Mouse (Mus musculus) heart, embryonic 11.5 days (tissue): ENCODE results near the gene Olfr1314. TPM values are rescaled to one million over a fixed set of nuclear protein-coding genes. Genes with fewer than 3 reads are reported as not detected.

ENCODE experiments used
- ATAC-seq: fragments of 200-750 bp; cut with Nextera tagmentation; replicated peaks from 2 replicates; pipeline ENCODE4 v1.8.0; 2017; ENCODE audit warnings: moderate library complexity; ENCODE audit not compliant: insufficient number of reproducible peaks, low FRiP score, low TSS enrichment
- H3K27ac ChIP-seq: fragments of 300-500 bp; sonication (generic); 2 replicates; pipeline ENCODE4 v1.5.1; 2014; ENCODE audit warnings: mild to moderate bottlenecking, low read depth, low read length
- H3K27me3 ChIP-seq: fragments of 300-500 bp; sonication (generic); 2 replicates; pipeline ENCODE4 v1.6.1; 2014; ENCODE audit warnings: mild to moderate bottlenecking, low read length, mixed read lengths; ENCODE audit not compliant: control insufficient read depth, insufficient read depth
- H3K36me3 ChIP-seq: fragments of 300-500 bp; sonication (generic); 2 replicates; pipeline ENCODE4 v1.6.1; 2014; ENCODE audit warnings: mild to moderate bottlenecking, low read length, moderate library complexity, mixed read lengths; ENCODE audit not compliant: control insufficient read depth, insufficient read depth
- H3K4me1 ChIP-seq: fragments of 300-500 bp; sonication (generic); 2 replicates; pipeline ENCODE4 v1.6.1; 2014; ENCODE audit warnings: low read length; ENCODE audit not compliant: control insufficient read depth, insufficient read depth
- H3K4me2 ChIP-seq: fragments of 300-500 bp; sonication (generic); 2 replicates; pipeline ENCODE4 v1.6.1; 2014; ENCODE audit warnings: mild to moderate bottlenecking, moderate library complexity
- H3K4me3 ChIP-seq: fragments of 300-500 bp; sonication (generic); 2 replicates; pipeline ENCODE4 v1.5.1; 2014; ENCODE audit warnings: low read depth, low read length
- H3K9ac ChIP-seq: fragments of 300-500 bp; sonication (generic); 2 replicates; pipeline ENCODE4 v1.6.1; 2014; ENCODE audit warnings: mild to moderate bottlenecking, low read depth, low read length, moderate library complexity
- H3K9me3 ChIP-seq: fragments of 300-500 bp; sonication (generic); replicated peaks from 2 replicates; pipeline ENCODE4 v1.6.1; 2016; ENCODE audit warnings: low read length; ENCODE audit not compliant: control insufficient read depth
- WGBS: fragments of 180-500 bp; shearing (Covaris S2); extraction: QIAGEN DNeasy Blood & Tissue Kit; methylation state at CpG from one replicate; pipeline ENCODE4 v1.1.7; 2014; ENCODE audit not compliant: insufficient replicate concordance; 5-methylcytosine and 5-hydroxymethylcytosine counted together
- polyA plus RNA-seq: library from polyadenylated mRNA; unstranded; fragments of >200 nt; fragmentation: Nextera tagmentation; extraction: Ambion mirVana; gene quantifications from 2 replicates; pipeline ENCODE4 v1.2.1, GENCODE M21; 2014

The Olfr1314 gene
- polyA plus RNA-seq = not detected in 2 replicates

- no peak for ATAC-seq
- no peaks in the 10 kb centered on the region for H3K4me1 ChIP-seq
- H3K36me3 ChIP-seq = no peaks in the 10 kb centered on the region
- H3K4me3 ChIP-seq = no peak within 1 kb of the TSS
- no peaks in the 10 kb centered on the region for H3K27me3 ChIP-seq
- H3K4me2 ChIP-seq = no peak within 1 kb of the TSS
- H3K9me3 ChIP-seq = no peaks in the 10 kb centered on the region
- H3K9ac ChIP-seq = no peak within 1 kb of the TSS
- no peak within 1 kb of the TSS for H3K27ac ChIP-seq
Observed at GRCm38 (mm10) chr2:112096681-112097080, at the start of gene Olfr1314. Gene Olfr1314, minus strand, starts transcription at chr2:112096781.

DNA sequence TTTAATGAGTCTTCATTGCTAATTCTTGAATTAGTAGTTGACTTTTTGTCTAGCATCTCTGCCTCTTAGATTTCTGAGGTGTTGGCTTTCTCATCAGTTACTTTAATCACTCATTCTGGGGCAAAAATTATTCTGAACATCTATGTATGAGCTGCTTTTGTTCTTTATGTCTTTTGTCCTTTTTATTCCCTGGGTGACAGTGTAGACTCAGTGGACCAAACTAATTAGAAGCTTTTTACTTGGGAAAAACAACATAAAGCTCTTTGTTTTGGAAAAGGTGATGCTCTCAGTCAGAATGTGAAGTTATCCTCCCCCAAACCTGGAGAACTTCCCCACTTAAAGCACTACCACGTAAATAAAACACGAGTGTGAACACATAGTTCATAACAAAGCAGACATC lies 43.4 kb upstream of the Olfr1314 start, which contains the start of gene Olfr1317:
Gene Olfr1317 (plus strand): TSS at position 301 of the 400 bp plus-strand sequence.
- WGBS = 64% methylated on average over 2 of the region's 2 CpGs
- no peak within 1 kb of the TSS for H3K4me3 ChIP-seq
- ATAC-seq = no peak

DNA sequence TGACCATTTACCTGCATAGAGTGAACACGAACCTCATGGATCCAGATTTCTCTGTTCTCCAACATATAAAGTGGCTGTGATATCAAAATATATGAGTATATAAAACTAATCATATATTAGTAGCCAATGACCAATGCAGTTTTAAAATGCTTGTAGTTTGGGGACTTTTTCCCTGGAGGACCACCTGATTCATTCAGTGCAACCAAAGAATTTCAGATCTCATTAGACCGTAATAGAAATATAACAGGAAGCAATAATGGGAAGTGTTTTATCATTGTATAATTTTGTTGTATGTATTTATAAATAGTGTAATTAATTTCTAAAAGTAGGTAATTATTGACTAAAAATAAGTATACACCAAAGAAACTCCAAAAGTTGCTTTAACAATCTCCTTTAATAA lies 38.3 kb upstream of the Olfr1314 start, which contains the start of gene Olfr1316:
Gene Olfr1316 (minus strand): TSS at position 101 of the 400 bp plus-strand sequence.
- WGBS = 83% methylated on average over 2 of the region's 2 CpGs
- Histone ChIP-seq H3K4me1 (no peaks in the 10 kb centered on the region), H3K36me3 (no peaks in the 10 kb centered on the region), H3K27me3 (no peaks in the 10 kb centered on the region), H3K4me3 (no peak within 1 kb of the TSS), H3K27ac (no peak within 1 kb of the TSS), H3K4me2 (no peak within 1 kb of the TSS), H3K9me3 (no peaks in the 10 kb centered on the region), H3K9ac (no peak within 1 kb of the TSS)
- no peak for ATAC-seq

More for the DNA sequence above, 43.4 kb upstream of the Olfr1314 start, which contains the start of gene Olfr1317:
- H3K4me2 ChIP-seq = no peak within 1 kb of the TSS
- no peaks in the 10 kb centered on the region for H3K27me3 ChIP-seq
- no peaks in the 10 kb centered on the region for H3K36me3 ChIP-seq
- no peak within 1 kb of the TSS for H3K27ac ChIP-seq
- no peak within 1 kb of the TSS for H3K9ac ChIP-seq
- H3K4me1 ChIP-seq = no peaks in the 10 kb centered on the region
- no peaks in the 10 kb centered on the region for H3K9me3 ChIP-seq

GRCm38 (mm10) chr2:112115340-112115739 lies 18.8 kb upstream of the Olfr1314 start, which contains the start of gene Olfr1315-ps1:
Gene Olfr1315-ps1, minus strand, starts transcription at chr2:112115440.
- Histone ChIP-seq H3K27me3 (no peaks in the 10 kb centered on the region), H3K4me3 (no peak within 1 kb of the TSS), H3K27ac (no peak within 1 kb of the TSS), H3K36me3 (no peaks in the 10 kb centered on the region), H3K9me3 (no peaks in the 10 kb centered on the region), H3K4me1 (no peaks in the 10 kb centered on the region), H3K9ac (no peak within 1 kb of the TSS), H3K4me2 (no peak within 1 kb of the TSS)
- no peak for ATAC-seq
- 69% methylated on average over 1 of the region's 1 CpGs for WGBS

DNA sequence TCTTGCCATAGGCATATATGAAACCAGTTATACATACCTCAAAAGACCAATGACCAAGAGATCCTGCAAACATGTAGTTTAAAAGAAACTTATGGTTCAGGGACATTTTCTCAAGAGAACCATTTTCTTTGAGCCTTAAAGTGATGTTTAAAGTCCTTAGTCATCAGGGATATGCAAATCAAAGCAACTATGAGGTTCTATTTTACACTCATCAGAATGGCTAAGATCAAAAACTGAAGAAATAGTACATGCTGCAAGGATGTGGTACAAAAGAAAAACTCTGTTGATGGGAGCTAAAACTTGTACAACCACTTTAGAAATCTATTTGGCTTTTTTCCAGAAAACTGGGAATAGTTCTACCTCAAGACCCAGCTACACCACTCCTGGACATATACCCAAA lies 18.8 kb downstream of the Olfr1314 start, which contains the start of gene Olfr1313:
Gene Olfr1313 (minus strand): TSS at position 101 of the 400 bp plus-strand sequence.
- H3K4me1 ChIP-seq = no peaks in the 10 kb centered on the region
- no peak within 1 kb of the TSS for H3K27ac ChIP-seq
- H3K9ac ChIP-seq = no peak within 1 kb of the TSS
- H3K4me2 ChIP-seq = no peak within 1 kb of the TSS
- no peaks in the 10 kb centered on the region; the same call in 1 of the 2 replicates for H3K9me3 ChIP-seq
- H3K36me3 ChIP-seq = no peaks in the 10 kb centered on the region
- no peak for ATAC-seq
- H3K27me3 ChIP-seq = no peaks in the 10 kb centered on the region
- no peak within 1 kb of the TSS for H3K4me3 ChIP-seq

DNA sequence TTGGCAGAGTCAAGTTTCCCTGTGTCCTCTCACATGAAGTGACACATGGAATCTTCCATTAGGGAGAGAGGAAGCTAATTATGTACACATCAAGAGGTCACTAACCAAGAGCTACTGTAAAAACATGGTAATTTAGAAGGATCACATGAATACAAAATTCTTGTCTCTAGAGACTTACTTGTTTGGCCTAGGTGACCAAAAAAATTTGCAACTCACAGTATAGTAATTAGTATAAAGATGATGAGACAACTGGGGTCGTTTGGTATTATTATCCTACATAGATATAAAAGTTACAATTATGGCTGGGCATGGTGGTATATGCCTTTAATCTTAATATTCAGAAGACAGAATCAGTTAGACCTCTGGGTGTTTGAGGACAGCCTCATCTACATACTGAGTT lies 46.4 kb downstream of the Olfr1314 start, which contains the start of gene Olfr1312:
Gene Olfr1312 (minus strand): TSS at position 101 of the 400 bp plus-strand sequence.
- Histone ChIP-seq H3K27ac (no peak within 1 kb of the TSS), H3K4me1 (no peaks in the 10 kb centered on the region), H3K36me3 (no peaks in the 10 kb centered on the region), H3K27me3 (no peaks in the 10 kb centered on the region), H3K9me3 (no peaks in the 10 kb centered on the region), H3K4me3 (no peak within 1 kb of the TSS), H3K4me2 (no peak within 1 kb of the TSS), H3K9ac (no peak within 1 kb of the TSS)
- no peak for ATAC-seq
- 30% methylated on average over 1 of the region's 1 CpGs for WGBS

Other genes with a start within 250 kb of the Olfr1314 start
- not detected in 2 replicates for gene Olfr1305, start 219.6 kb downstream of the Olfr1314 start, polyA plus RNA-seq
- not detected in 2 replicates for gene Olfr1306, start 180.5 kb downstream of the Olfr1314 start, polyA plus RNA-seq
- not detected in 2 replicates for gene Olfr1307, start 147.3 kb downstream of the Olfr1314 start, polyA plus RNA-seq
- not detected in 2 replicates for gene Olfr1308, start 131.8 kb downstream of the Olfr1314 start, polyA plus RNA-seq
- not detected in 2 replicates for gene Olfr1309, start 106.5 kb downstream of the Olfr1314 start, polyA plus RNA-seq
- not detected in 2 replicates for gene Olfr1310, start 84.1 kb downstream of the Olfr1314 start, polyA plus RNA-seq
- not detected in 2 replicates for gene Olfr1311, start 72.4 kb downstream of the Olfr1314 start, polyA plus RNA-seq
- not detected in 2 replicates for gene Olfr1312, start 46.5 kb downstream of the Olfr1314 start, polyA plus RNA-seq
- not detected in 2 replicates for gene Olfr1313, start 18.9 kb downstream of the Olfr1314 start, polyA plus RNA-seq
- gene Olfr1315-ps1, start 18.7 kb upstream of the Olfr1314 start, polyA plus RNA-seq = not detected in 2 replicates
- gene Olfr1316, start 38.2 kb upstream of the Olfr1314 start, polyA plus RNA-seq = not detected in 2 replicates
- gene Olfr1317, start 43.5 kb upstream of the Olfr1314 start, polyA plus RNA-seq = not detected in 2 replicates
- gene Olfr1318, start 57.4 kb upstream of the Olfr1314 start, polyA plus RNA-seq = not detected in 2 replicates
- gene Lpcat4, start 142.7 kb upstream of the Olfr1314 start, polyA plus RNA-seq = 15.4 and 17.2 TPM in 2 replicates
- 0.04 TPM in 1 of 2 replicates, not detected in the other for gene Nutm1, start 162.5 kb upstream of the Olfr1314 start, polyA plus RNA-seq
- gene Nop10, start 165.1 kb upstream of the Olfr1314 start, polyA plus RNA-seq = 157 and 168 TPM in 2 replicates
- 12.8 and 15.0 TPM in 2 replicates for gene Slc12a6, start 169.0 kb upstream of the Olfr1314 start, polyA plus RNA-seq
- gene Gm21985, start 169.5 kb upstream of the Olfr1314 start, polyA plus RNA-seq = 0.06 TPM in 1 of 2 replicates, not detected in the other